Mouse (Mus musculus) central nervous system, embryonic 14 days (tissue): ENCODE measurements around the gene Tek. TPM values are rescaled to one million over a fixed set of nuclear protein-coding genes. Genes with fewer than 3 reads are reported as not detected.

Experiments
- polyA plus RNA-seq: library from polyadenylated mRNA; depleted of rRNA; stranded (reverse); fragments of >200 nt; gene quantifications from 2 replicates; pipeline ENCODE4 v1.2.3, GENCODE M21; 2012; rRNA removed

Gene Tek
- polyA plus RNA-seq = 7.1 and 8.7 TPM in 2 replicates

DNA sequence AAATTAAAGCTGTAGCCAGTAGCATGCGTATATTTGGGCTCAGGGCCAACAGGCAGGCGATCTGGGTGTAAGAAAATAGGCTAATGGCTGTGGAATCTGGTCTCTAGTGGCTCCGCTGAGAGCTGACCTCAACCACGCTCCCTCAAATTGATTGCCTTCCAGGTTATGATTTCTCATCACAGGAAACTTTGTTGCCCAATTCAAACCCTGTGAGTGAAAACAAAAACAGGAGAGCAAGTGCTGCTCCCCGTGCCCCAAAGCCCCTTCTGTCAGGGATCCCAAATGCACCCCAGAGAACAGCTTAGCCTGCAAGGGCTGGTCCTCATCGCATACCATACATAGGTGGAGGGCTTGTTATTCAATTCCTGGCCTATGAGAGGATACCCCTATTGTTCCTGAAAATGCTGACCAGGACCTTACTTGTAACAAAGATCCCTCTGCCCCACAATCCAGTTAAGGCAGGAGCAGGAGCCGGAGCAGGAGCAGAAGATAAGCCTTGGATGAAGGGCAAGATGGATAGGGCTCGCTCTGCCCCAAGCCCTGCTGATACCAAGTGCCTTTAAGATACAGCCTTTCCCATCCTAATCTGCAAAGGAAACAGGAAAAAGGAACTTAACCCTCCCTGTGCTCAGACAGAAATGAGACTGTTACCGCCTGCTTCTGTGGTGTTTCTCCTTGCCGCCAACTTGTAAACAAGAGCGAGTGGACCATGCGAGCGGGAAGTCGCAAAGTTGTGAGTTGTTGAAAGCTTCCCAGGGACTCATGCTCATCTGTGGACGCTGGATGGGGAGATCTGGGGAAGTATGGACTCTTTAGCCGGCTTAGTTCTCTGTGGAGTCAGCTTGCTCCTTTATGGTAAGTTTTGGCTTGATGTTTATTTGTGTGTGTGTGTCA lies at the start of gene Tek:
Gene Tek, plus strand, starts transcription at position 452 of the 894 bp plus-strand sequence.

Other genes with a start within 250 kb of the Tek start
- 0.16 TPM in 1 of 2 replicates, not detected in the other for gene Gm10306, start 182.7 kb upstream of the Tek start, polyA plus RNA-seq
- gene Caap1, start 182.5 kb upstream of the Tek start, polyA plus RNA-seq = 16.4 and 17.4 TPM in 2 replicates
- 47.2 and 51.5 TPM in 2 replicates for gene Plaa, start 136.0 kb upstream of the Tek start, polyA plus RNA-seq
- gene Ift74, start 124.8 kb upstream of the Tek start, polyA plus RNA-seq = 17.8 and 20.8 TPM in 2 replicates
- gene Lrrc19, start 89.1 kb upstream of the Tek start, polyA plus RNA-seq = not detected in 2 replicates
- 0.65 and 1.2 TPM in 2 replicates for gene Eqtn, start 189.6 kb downstream of the Tek start, polyA plus RNA-seq
- gene Mysm1, start 239.8 kb downstream of the Tek start, polyA plus RNA-seq = 17.1 and 17.6 TPM in 2 replicates